Mouse (Mus musculus) heart, postnatal 0 days (tissue): ENCODE measurements around the gene Plin4. TPM values are rescaled to one million over a fixed set of nuclear protein-coding genes. Genes with fewer than 3 reads are reported as not detected.

Experiments
- ATAC-seq: fragments of 200-750 bp; cut with Nextera tagmentation; 2 replicates; pipeline ENCODE4 v1.8.0; 2017; ENCODE audit warnings: low read depth, moderate number of reproducible peaks, moderate library complexity; ENCODE audit not compliant: insufficient read depth
- DNase-seq: peaks from one replicate; pipeline ENCODE4 v3.0.0-alpha.2; 2016; ENCODE audit warnings: low spot score
- H3K27ac ChIP-seq: fragments of 300-500 bp; sonication (generic); 2 replicates; pipeline ENCODE4 v1.5.1; 2014; ENCODE audit warnings: low read depth, mild to moderate bottlenecking
- H3K27me3 ChIP-seq: fragments of 300-500 bp; sonication (generic); 2 replicates; pipeline ENCODE4 v1.6.1; 2014; ENCODE audit warnings: low read length, mixed read lengths; ENCODE audit not compliant: control insufficient read depth, insufficient read depth
- H3K36me3 ChIP-seq: fragments of 300-500 bp; sonication (generic); replicated peaks from 2 replicates; pipeline ENCODE4 v1.6.1; 2014; ENCODE audit warnings: low read length, mixed read lengths; ENCODE audit not compliant: control insufficient read depth, insufficient read depth
- H3K4me1 ChIP-seq: fragments of 300-500 bp; sonication (generic); 2 replicates; pipeline ENCODE4 v1.6.1; 2014; ENCODE audit warnings: antibody characterized with exemption; ENCODE audit not compliant: control insufficient read depth, insufficient read depth
- H3K4me2 ChIP-seq: fragments of 300-500 bp; sonication (generic); 2 replicates; pipeline ENCODE4 v1.6.1; 2014; ENCODE audit warnings: low read depth, mild to moderate bottlenecking, low read length, moderate library complexity
- H3K4me3 ChIP-seq: fragments of 300-500 bp; sonication (generic); 2 replicates; pipeline ENCODE4 v1.5.1; 2014; ENCODE audit warnings: low read depth, low read length
- H3K9ac ChIP-seq: fragments of 300-500 bp; sonication (generic); replicated peaks from 2 replicates; pipeline ENCODE4 v1.6.1; 2014; ENCODE audit warnings: low read depth, low read length, mixed read lengths
- H3K9me3 ChIP-seq: fragments of 300-500 bp; sonication (generic); replicated peaks from 2 replicates; pipeline ENCODE4 v1.6.1; 2016; ENCODE audit warnings: low read length; ENCODE audit not compliant: control insufficient read depth
- CTCF ChIP-seq: IDR thresholded peaks from 2 replicates; pipeline ENCODE4 v1.5.1; 2016; ENCODE audit warnings: antibody characterized with exemption, control low read depth, low read depth
- EP300 ChIP-seq: IDR thresholded peaks from 2 replicates; pipeline ENCODE4 v1.6.1; 2016; ENCODE audit warnings: antibody characterized with exemption, low read depth
- WGBS: fragments of 180-500 bp; shearing (Covaris S2); extraction: QIAGEN DNeasy Blood & Tissue Kit; methylation state at CpG from one replicate; pipeline ENCODE4 v1.1.7; 2014; 5-methylcytosine and 5-hydroxymethylcytosine counted together
- polyA plus RNA-seq: library from polyadenylated mRNA; unstranded; fragments of >200 nt; fragmentation: Nextera tagmentation; extraction: Ambion mirVana; gene quantifications from 2 replicates; pipeline ENCODE4 v1.2.1, GENCODE M21; 2015
- total RNA-seq: library from RNA; depleted of rRNA; stranded (reverse); fragments of >200 nt; gene quantifications from 2 replicates; pipeline ENCODE4 v1.2.3, GENCODE M21; 2014; ENCODE audit warnings: low replicate concordance; rRNA removed

Plin4 gene
- total RNA-seq (47.4 and 88.5 TPM in 2 replicates), polyA plus RNA-seq (5.9 and 9.4 TPM in 2 replicates)

GRCm38 (mm10) chr17:56109219-56110051 lies at the start of gene Plin4:
TSS of gene Plin4 (minus strand) at chr17:56109803.
- WGBS: 32% methylated on average over 10 of the region's 10 CpGs
- Histone ChIP-seq H3K4me3 (peak within 1 kb of the TSS; percentile 38), H3K27me3 (no peaks in the 10 kb centered on the region), H3K4me1 (peaks cover 14% of the 10 kb centered on the region), H3K9ac (peak within 1 kb of the TSS; percentile 64), H3K36me3 (peaks cover 12% of the 10 kb centered on the region; the same call in 1 of the 2 replicates), H3K9me3 (no peaks in the 10 kb centered on the region), H3K27ac (peak within 1 kb of the TSS; percentile 94), H3K4me2 (peak within 1 kb of the TSS; percentile 63)
- ATAC-seq (peak; percentile 82), DNase-seq (peak; percentile 67)
- TF ChIP-seq CTCF: 0 out of 2 replicates have a peak, but pooled peaks have one; percentile 13
- TF ChIP-seq EP300: peak; percentile 83; the same call in 1 of the 2 replicates

GRCm38 (mm10) chr17:56153643-56154042 lies 44.0 kb upstream of the Plin4 start:
- Histone ChIP-seq H3K4me2 (no peak overlapping the region), H3K36me3 (no peaks in the 10 kb centered on the region), H3K9me3 (no peaks in the 10 kb centered on the region), H3K27me3 (peaks cover 55% of the 10 kb centered on the region), H3K27ac (no peak overlapping the region), H3K4me1 (no peaks in the 10 kb centered on the region), H3K9ac (no peak overlapping the region), H3K4me3 (no peak overlapping the region)
- no peak for ATAC-seq
- WGBS: 25% methylated on average over 9 of the region's 9 CpGs
- no peak for DNase-seq
- TF ChIP-seq CTCF (no peak), EP300 (no peak)

GRCm38 (mm10) chr17:56149897-56150296 lies 40.3 kb upstream of the Plin4 start:
- no peaks in the 10 kb centered on the region for H3K36me3 ChIP-seq
- TF ChIP-seq EP300 (no peak), CTCF (no peak)
- H3K9me3 ChIP-seq: no peaks in the 10 kb centered on the region
- peaks cover 69% of the 10 kb centered on the region for H3K27me3 ChIP-seq
- no peak overlapping the region for H3K27ac ChIP-seq
- no peak overlapping the region for H3K9ac ChIP-seq
- H3K4me3 ChIP-seq: no peak overlapping the region
- no peak for DNase-seq
- no peak overlapping the region for H3K4me2 ChIP-seq
- 51% methylated on average over 2 of the region's 2 CpGs for WGBS
- H3K4me1 ChIP-seq: no peaks in the 10 kb centered on the region
- no peak for ATAC-seq

- Histone ChIP-seq H3K27ac (no peak overlapping the region), H3K4me1 (no peaks in the 10 kb centered on the region), H3K4me3 (no peak overlapping the region), H3K27me3 (peaks cover 78% of the 10 kb centered on the region), H3K4me2 (peak overlapping the region; percentile 30; the same call in 1 of the 2 replicates), H3K9me3 (no peaks in the 10 kb centered on the region), H3K9ac (no peak overlapping the region), H3K36me3 (no peaks in the 10 kb centered on the region)
- 3% methylated on average over 28 of the region's 30 CpGs for WGBS
- DNase-seq (no peak), ATAC-seq (no peak)
- TF ChIP-seq CTCF (no peak), EP300 (no peak)
These were observed 39.4 kb upstream of the Plin4 start for GRCm38 (mm10) chr17:56148790-56149618.

GRCm38 (mm10) chr17:56148280-56148679 lies 38.7 kb upstream of the Plin4 start:
- TF ChIP-seq CTCF: no peak
- no peak for TF ChIP-seq EP300
- H3K4me2 ChIP-seq: no peak overlapping the region; the same call in 1 of the 2 replicates
- ATAC-seq: no peak
- H3K36me3 ChIP-seq: no peaks in the 10 kb centered on the region
- H3K4me1 ChIP-seq: no peaks in the 10 kb centered on the region
- no peaks in the 10 kb centered on the region for H3K9me3 ChIP-seq
- WGBS: 21% methylated on average over 9 of the region's 9 CpGs
- DNase-seq: no peak
- peaks cover 80% of the 10 kb centered on the region for H3K27me3 ChIP-seq
- no peak overlapping the region for H3K27ac ChIP-seq
- H3K9ac ChIP-seq: no peak overlapping the region
- no peak overlapping the region for H3K4me3 ChIP-seq
